Mouse (Mus musculus) embryo, embryonic 9.5 days (tissue): ENCODE measurements around the gene Ltbp4.

ENCODE experiments used
- DNase-seq: peaks from one replicate; pipeline ENCODE4 v3.0.0-alpha.2; 2017; ENCODE audit errors: extremely low spot score

Ltbp4 gene

DNA sequence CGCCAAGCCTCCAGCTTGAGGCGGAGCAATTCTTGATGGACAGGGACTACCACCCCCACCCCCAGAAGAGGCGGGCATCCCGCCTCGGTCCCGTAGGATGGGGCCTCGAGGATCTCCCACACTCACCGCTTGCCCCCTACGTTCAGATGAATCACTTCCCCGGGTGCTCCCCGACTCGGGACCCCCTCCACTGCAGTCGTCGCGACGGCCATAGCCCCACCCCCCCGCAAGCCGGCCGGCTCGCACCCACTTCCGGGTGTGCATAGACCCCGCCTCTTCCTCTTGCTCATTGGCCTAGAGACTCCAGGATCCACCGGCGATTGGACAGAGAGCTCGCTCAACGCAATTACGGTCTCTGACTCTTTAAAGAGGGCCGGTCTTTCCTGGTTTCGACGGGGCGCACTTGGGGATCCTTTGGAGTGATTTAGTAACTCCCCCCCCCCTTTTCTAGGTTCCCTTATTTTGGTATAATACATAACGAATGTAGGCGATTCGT, 18.3 kb upstream of the Ltbp4 start, which contains the start of gene Shkbp1:
Gene Shkbp1 (minus strand): TSS at position 275 of the 496 bp plus-strand sequence.
- DNase-seq: peak; percentile 89

DNA sequence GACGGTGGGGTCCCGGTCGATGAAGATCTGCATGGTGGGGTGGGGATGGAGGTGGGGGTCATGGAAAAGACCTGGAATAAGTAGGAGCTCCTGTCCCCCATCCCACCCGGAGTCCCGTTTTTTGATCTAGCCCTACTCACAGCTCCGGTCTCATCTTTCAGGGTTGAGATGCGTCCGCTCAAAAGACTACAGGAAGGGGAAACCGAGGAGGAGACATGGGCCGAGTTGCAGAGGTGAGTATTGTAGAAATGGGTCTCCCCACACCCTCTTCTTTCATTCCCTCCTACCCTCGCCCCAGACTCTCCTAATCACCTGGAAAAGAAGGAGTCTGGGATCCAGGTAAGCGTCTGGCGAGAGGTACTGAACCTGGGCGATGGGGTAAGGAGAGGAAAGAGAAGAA, 17.8 kb upstream of the Ltbp4 start:
- DNase-seq: no peak

GRCm38 (mm10) chr7:27354783-27355182, 17.3 kb upstream of the Ltbp4 start:
- DNase-seq: no peak

DNA sequence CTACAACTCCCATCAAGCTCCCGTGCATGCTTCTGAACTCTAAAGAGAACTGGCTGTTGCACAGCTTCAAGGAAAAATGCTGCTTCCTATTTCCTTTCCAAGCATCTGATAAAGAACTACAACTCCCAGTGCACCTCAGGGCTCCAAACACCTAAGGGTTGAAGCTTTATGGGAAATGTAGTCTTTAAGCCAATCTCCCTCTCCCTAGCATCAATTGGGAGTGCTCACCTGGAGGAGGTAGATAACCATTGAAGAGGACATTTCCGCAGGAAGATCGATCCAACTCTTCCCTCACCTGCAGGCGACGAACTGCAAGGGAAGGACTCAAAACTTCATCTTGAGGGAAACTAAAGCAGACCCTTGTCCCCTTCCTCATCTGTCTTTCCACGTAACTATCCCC, 16.7 kb upstream of the Ltbp4 start:
- DNase-seq: no peak

- no peak for DNase-seq
Measured at GRCm38 (mm10) chr7:27345444-27345843, 8.0 kb upstream of the Ltbp4 start.

GRCm38 (mm10) chr7:27342595-27342994, 5.1 kb upstream of the Ltbp4 start:
- DNase-seq: no peak

- no peak for DNase-seq
Measured at GRCm38 (mm10) chr7:27339519-27339918, 2.0 kb upstream of the Ltbp4 start.

DNA sequence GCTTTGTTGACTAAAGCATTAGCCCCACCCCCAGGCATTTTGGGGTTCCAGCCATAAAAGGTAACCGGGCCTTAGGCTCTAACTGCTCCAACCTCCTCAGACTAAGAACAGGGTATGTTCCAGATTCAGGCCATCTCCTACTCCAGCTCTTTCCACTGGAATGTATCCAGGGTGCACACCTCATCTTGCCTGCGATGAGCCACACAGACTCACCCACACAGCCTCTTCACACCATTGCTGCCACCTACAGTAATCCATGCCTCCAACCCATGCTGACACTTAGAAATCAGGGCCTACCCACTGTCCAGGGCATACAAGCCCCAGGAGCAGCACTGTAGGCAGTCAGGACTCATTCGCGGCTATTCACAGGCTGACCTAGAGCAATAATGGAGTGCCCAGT, 1.6 kb upstream of the Ltbp4 start:
- no peak for DNase-seq

GRCm38 (mm10) chr7:27335928-27336823, 1.3 kb downstream of the Ltbp4 start:
- DNase-seq: peak; percentile 88

GRCm38 (mm10) chr7:27335011-27335720, 2.3 kb downstream of the Ltbp4 start:
- DNase-seq: no peak

GRCm38 (mm10) chr7:27334405-27334911, 3.0 kb downstream of the Ltbp4 start:
- DNase-seq: no peak

DNA sequence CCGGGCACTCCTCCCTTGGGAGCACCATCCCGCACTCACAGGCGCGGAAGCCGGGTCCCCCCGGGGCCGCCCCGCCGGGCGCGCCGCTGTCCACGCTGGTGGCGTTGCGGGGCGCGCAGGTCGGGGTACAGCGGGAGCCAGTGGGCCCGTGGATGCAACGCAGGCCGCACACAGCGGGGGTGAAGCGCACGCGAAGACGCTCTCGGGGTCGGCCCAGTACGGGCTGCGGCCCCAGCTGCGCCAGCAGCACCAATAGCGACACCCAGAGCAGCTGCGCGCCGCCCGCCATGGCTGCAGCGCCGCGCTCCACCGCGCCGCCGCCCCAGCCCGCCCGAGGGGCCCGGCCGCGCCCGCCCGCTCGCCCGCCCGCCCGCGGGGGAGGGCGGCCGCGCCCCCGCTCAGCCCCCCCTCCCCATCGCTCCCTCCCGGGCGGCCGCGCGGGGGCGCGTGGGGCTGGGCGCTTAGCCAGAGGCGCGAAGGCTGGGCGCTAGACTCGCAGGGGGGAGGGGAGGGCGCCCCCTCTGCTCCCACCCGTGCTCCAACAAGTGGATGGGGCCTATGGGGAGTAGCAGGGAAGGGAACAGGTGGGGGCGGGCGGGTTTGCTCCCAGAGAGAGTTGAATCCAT, 4.1 kb downstream of the Ltbp4 start:
- no peak for DNase-seq

DNA sequence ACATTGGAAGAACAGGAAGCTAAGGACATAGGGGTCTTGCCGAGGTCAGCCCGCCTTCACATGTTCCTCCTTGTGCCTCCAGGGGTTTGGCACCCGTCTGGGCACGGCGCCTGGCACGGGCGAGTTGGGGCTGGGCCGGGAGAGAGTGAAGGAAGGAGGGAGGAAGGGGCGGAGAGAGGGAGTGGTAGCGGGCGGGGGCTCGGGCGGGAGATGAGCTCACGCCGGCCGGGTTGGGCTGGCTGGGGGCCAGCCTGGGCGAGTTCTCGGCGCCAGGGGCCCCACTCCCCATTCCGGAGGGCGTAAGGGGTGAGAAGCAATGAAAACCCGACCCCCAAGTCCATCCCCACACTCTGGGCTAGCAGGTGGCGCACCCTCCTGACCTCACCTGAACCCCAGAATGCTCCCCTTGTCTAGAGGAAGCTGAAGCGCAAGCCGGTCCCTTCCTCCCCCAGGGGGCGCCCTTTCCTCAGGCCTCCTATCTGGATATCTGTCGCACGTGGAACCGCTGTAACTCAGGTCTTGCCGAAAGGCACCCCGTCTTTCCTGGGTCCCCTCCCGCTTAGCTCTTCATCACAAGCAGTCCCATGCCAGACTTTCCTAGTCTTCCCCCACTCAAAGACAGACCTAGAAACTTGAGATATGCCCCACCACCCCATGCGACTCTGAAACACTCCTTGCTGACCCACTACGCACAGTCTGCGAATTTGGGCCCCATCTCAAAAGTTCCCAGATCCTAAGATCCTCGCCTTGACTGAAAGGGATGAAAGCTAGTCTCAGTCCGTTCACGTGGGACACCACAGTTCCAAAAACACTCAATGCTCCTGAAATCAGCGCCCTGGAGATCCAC, 4.9 kb downstream of the Ltbp4 start:
- peak; percentile 84 for DNase-seq

DNA sequence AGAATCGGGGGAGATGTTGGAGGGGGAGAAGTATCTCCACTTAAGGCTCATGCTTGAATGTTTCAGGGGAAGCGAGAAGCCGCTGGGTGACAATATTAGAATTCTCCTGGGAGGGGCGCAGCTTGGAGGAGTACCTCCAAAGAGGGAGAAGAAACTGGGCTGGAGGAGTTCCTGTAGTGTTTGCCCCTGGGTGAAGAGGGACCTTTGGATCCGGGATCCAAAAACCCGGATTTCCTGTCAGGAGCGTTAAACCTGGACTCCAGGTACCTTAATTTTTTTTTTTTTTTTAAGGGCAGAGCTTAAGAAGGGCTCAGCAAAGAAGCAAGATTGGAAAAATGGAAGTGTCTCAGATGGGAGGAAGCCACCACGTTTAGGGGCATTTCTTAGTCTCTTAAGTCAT, 5.6 kb downstream of the Ltbp4 start:
- DNase-seq: no peak

DNA sequence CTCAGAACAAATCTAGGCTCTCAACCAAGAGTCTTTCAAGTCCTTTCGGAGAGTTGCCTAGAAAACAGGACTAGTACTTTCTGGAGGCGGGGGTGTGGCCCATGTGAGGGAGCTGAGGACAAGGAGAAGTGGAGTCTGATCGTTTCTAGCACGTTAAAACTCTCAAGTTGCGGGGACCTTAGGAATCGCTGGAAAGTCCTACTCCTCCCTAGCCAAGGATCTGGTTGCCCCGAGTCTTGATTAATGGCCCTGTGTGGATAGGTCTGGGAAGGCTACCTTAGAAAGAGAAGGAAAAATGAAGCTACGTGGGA, 6.0 kb downstream of the Ltbp4 start:
- no peak for DNase-seq

- DNase-seq: peak; percentile 82
Measured at GRCm38 (mm10) chr7:27330709-27331540, 6.6 kb downstream of the Ltbp4 start.

DNA sequence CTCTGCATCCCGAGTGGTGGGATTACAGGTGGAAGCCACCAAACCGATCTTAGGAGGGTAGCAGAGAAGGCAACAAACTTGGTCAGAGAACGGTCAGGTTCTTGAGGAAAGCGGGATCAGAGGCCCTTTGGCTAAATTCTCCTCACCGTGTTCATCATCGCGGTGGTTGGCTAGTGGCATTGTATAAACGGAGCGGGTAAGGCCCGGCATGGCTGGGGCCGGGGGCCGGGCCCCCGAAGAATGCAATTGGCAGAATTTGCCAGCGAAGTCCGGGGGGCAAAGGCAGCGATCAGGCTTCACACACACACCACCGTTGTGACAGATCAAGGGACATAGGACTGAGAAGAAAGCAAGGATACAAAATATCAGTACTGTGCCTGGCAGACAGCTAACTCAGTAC, 7.5 kb downstream of the Ltbp4 start:
- DNase-seq: no peak

DNA sequence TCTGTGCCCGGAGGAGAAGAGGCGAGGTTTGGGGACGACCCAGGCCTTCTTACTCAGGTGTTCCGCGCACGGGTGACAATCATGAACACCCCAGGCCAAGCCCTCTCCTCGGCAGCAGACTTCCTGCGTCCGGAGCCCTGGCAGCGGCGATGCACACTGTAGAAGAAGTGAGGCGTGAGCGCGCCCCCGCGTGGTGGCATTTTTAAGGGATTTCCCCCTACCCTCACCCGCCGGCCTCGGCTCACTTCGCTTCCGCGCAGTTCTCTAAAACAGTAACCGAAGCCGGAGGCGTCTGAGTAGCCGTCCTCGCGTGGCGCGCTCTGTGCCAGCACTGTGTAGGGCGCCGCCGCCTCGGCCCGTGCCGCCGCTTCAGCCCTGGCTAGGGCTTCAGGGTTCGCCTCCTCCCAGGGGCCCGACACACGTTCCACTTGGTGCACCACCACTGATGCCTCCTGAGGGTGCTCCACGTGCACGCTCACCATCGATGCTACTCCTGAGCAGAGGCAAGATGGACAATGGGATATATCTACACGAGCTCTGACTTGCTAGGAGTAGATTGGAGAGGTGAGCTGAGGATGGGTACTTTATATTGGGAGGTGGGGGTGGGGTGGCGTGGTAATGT, 8.1 kb downstream of the Ltbp4 start:
- peak; percentile 81 for DNase-seq

GRCm38 (mm10) chr7:27328648-27329047, 8.8 kb downstream of the Ltbp4 start:
- no peak for DNase-seq

- DNase-seq: no peak
Measured at GRCm38 (mm10) chr7:27328161-27328560, 9.3 kb downstream of the Ltbp4 start.
